Comparison of ENCODE assay signal across 16 mouse cellular contexts in the genomic region with DNA sequence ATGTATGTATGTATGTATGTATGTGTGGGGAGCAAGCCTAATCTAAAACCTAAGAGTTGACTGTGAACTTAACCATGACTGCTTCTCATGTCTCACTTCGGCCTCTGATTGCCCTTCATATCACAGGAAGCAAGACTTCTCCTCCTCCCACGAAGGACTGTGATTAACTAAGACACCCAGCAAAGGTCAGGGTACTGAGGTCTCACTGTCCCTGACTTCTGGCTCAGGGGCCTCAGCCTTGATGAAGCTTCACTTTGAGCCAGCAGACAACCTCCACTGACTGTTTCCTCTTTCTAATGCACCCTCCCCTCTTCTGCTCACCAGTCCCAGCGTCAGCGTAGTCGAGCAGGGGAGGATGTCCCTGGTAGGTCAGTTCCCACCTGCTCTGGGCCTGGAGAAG.
A peak's percentile ranks its signal among the peaks of the same experiment; 100 is the strongest.
DNase-seq lines count a peak whose midpoint lies in the region; ATAC-seq lines count a peak whose summit lies in the region.
"Had no signal": no experiment of that assay in that cellular context is flagged by ENCODE, and none has a peak within 500 bp of the region (broad histone marks: within the 10 kb centered on the region; RNA-seq: fewer than 3 reads in every experiment).

No protein-coding gene starts in this region.

- H3K27ac ChIP-seq in embryonic facial prominence, embryonic 13.5 days: no peak overlapping the region
- H3K27ac ChIP-seq in embryonic facial prominence, embryonic 10.5 days (replicated peaks): no peak overlapping the region
- H3K27ac ChIP-seq: forebrain, embryonic 13.5 days; forebrain, embryonic 15.5 days; gastrocnemius, adult 2 months had no signal

- H3K36me3 ChIP-seq in embryonic facial prominence, embryonic 13.5 days: peaks cover 75% of the 10 kb centered on the region
- H3K36me3 ChIP-seq in embryonic facial prominence, embryonic 10.5 days (replicated peaks): peaks cover 90% of the 10 kb centered on the region

- H3K9ac ChIP-seq in embryonic facial prominence, embryonic 13.5 days: no peak overlapping the region
- H3K9ac ChIP-seq: forebrain, embryonic 13.5 days; forebrain, embryonic 15.5 days; forebrain, postnatal 0 days had no signal

- H3K4me3 ChIP-seq in embryonic facial prominence, embryonic 13.5 days: no peak overlapping the region
- H3K4me3 ChIP-seq in embryonic facial prominence, embryonic 10.5 days: no peak overlapping the region
- H3K4me3 ChIP-seq: forebrain, embryonic 13.5 days; forebrain, embryonic 15.5 days; gastrocnemius, adult 2 months had no signal

- no peak overlapping the region for H3K4me2 ChIP-seq in embryonic facial prominence, embryonic 13.5 days
- H3K4me2 ChIP-seq: forebrain, embryonic 13.5 days; forebrain, embryonic 15.5 days had no signal

- DNase-seq in adrenal gland, adult 2 months: peak; percentile 65
- DNase-seq in adrenal gland, postnatal 4 days (ENCODE audit: low spot score in 2 of 2): no peak
- DNase-seq in embryonic facial prominence, embryonic 10.5 days (ENCODE audit: low spot score): no peak
- DNase-seq in adrenal gland, postnatal 14 days: peak; percentile 27
- DNase-seq in testis, postnatal 14 days (ENCODE audit: low spot score): no peak
- DNase-seq: cerebellum, adult 11-12 months; cerebellum, adult 2 months; cerebellum, adult 9-10 months; cerebellum, postnatal 10 days; cerebellum, postnatal 25 days; forebrain, postnatal 0 days; gastrocnemius, adult 2 months had no signal

- H3K9me3 ChIP-seq in embryonic facial prominence, embryonic 13.5 days: no peaks in the 10 kb centered on the region
- H3K9me3 ChIP-seq in embryonic facial prominence, embryonic 10.5 days: no peaks in the 10 kb centered on the region
- H3K9me3 ChIP-seq: forebrain, embryonic 13.5 days; forebrain, embryonic 15.5 days had no signal

- H3K4me1 ChIP-seq in embryonic facial prominence, embryonic 13.5 days: no peaks in the 10 kb centered on the region
- H3K4me1 ChIP-seq in embryonic facial prominence, embryonic 10.5 days: no peaks in the 10 kb centered on the region
- H3K4me1 ChIP-seq: forebrain, embryonic 13.5 days; forebrain, embryonic 15.5 days had no signal

- ATAC-seq in embryonic facial prominence, embryonic 13.5 days (ENCODE audit: insufficient number of reproducible peaks, insufficient read depth, low FRiP score, low TSS enrichment, low read depth): 0 out of 2 replicates have a peak, but pooled peaks have one; percentile 15
- no peak for ATAC-seq in frontal cortex, adult (ENCODE audit: low TSS enrichment)
- ATAC-seq: forebrain, embryonic 13.5 days; forebrain, embryonic 15.5 days; forebrain, postnatal 0 days had no signal

- WGBS in embryonic facial prominence, embryonic 13.5 days: 89% methylated on average over 5 of the region's 5 CpGs
- 89% methylated on average over 5 of the region's 5 CpGs for WGBS in embryonic facial prominence, embryonic 10.5 days

- no peaks in the 10 kb centered on the region for H3K27me3 ChIP-seq in embryonic facial prominence, embryonic 13.5 days
- H3K27me3 ChIP-seq in embryonic facial prominence, embryonic 10.5 days (replicated peaks; ENCODE audit: low read depth, poor library complexity, severe bottlenecking): no peaks in the 10 kb centered on the region
- H3K27me3 ChIP-seq: forebrain, embryonic 13.5 days; forebrain, embryonic 15.5 days had no signal

Comparison
In these comparisons a context has a peak if more than half of its experiments do, and no peak if none do; other contexts are left out.
1. DNase-seq: peak in adrenal gland, adult 2 months (single experiment) and adrenal gland, postnatal 14 days (single experiment); none in adrenal gland, postnatal 4 days (0 of 2), embryonic facial prominence, embryonic 10.5 days (single experiment) and testis, postnatal 14 days (single experiment).